In genomic region chr13:21322509-21323375, GRCm38 (mm10) we compare ENCODE assay signal across 8 mouse cellular contexts. TPM values are rescaled to one million over a fixed set of nuclear protein-coding genes. Genes with fewer than 3 reads are reported as not detected.
DNase-seq lines count a peak whose midpoint lies in the region; ATAC-seq and TF ChIP-seq lines count a peak whose summit lies in the region.

No protein-coding gene starts in this region.

- DNase-seq in adrenal gland, postnatal 25 days = peak; percentile 28
- DNase-seq in adrenal gland, postnatal 36 days = no peak
- DNase-seq in ES-E14 (ENCODE audit: low read depth, low spot score) (peak; percentile 54), liver (peak; percentile 66)
- peak; percentile 77 for DNase-seq in embryonic facial prominence, embryonic 10.5 days (ENCODE audit: low spot score)
- peak; percentile 74 for DNase-seq in right cerebral cortex, postnatal 14 days

- peak overlapping the region; percentile 51 for H3K4me2 ChIP-seq in hindbrain, embryonic 15.5 days

- no peaks in the 10 kb centered on the region for H3K36me3 ChIP-seq in ES-E14 (ENCODE audit: control insufficient read depth, insufficient read depth, low read length, poor library complexity, severe bottlenecking)
- H3K36me3 ChIP-seq in embryonic facial prominence, embryonic 10.5 days (replicated peaks) = no peaks in the 10 kb centered on the region
- no peaks in the 10 kb centered on the region for H3K36me3 ChIP-seq in hindbrain, embryonic 15.5 days

- H3K9ac ChIP-seq in ES-E14 (ENCODE audit: insufficient read depth, low read depth, low read length, poor library complexity, severe bottlenecking) = no peak overlapping the region
- H3K9ac ChIP-seq in hindbrain, embryonic 15.5 days = peak overlapping the region; percentile 5; the same call in 1 of the 2 replicates

- H3K27me3 ChIP-seq in embryonic facial prominence, embryonic 10.5 days (replicated peaks; ENCODE audit: low read depth, poor library complexity, severe bottlenecking) = no peaks in the 10 kb centered on the region
- peaks cover 7% of the 10 kb centered on the region for H3K27me3 ChIP-seq in hindbrain, embryonic 15.5 days

- in situ Hi-C loops in ES-E14 (cut with MboI; ENCODE audit: low sequenced_read_pairs in 2 of 2, unreplicated experiment in 2 of 2) = no loop called here

- WGBS in embryonic facial prominence, embryonic 10.5 days = 10% methylated on average over 18 of the region's 18 CpGs
- WGBS in hindbrain, embryonic 15.5 days = 13% methylated on average over 18 of the region's 18 CpGs

- no peak for ATAC-seq in hindbrain, embryonic 15.5 days (ENCODE audit: low FRiP score, low read depth)
- ATAC-seq in activated CD4-positive, CD25-positive, alpha-beta regulatory T cell, adult 4 months = no peak

- H3K9me3 ChIP-seq in ES-E14 (ENCODE audit: control insufficient read depth, insufficient read depth, low read depth, low read length) = no peaks in the 10 kb centered on the region
- no peaks in the 10 kb centered on the region for H3K9me3 ChIP-seq in embryonic facial prominence, embryonic 10.5 days
- H3K9me3 ChIP-seq in hindbrain, embryonic 15.5 days = no peaks in the 10 kb centered on the region

- H3K27ac ChIP-seq in ES-E14 (ENCODE audit: insufficient read depth, low read depth, low read length, poor library complexity, severe bottlenecking) = no peak overlapping the region
- no peak overlapping the region for H3K27ac ChIP-seq in embryonic facial prominence, embryonic 10.5 days (replicated peaks)
- H3K27ac ChIP-seq in hindbrain, embryonic 15.5 days (replicated peaks) = no peak overlapping the region

- H3K4me1 ChIP-seq in ES-E14 (ENCODE audit: control insufficient read depth in 2 of 2, insufficient read depth in 2 of 2, low read length in 2 of 2, poor library complexity in 1 of 2) = no peaks in the 10 kb centered on the region
- peaks cover 6% of the 10 kb centered on the region; the same call in 1 of the 2 replicates for H3K4me1 ChIP-seq in embryonic facial prominence, embryonic 10.5 days
- peaks cover 11% of the 10 kb centered on the region for H3K4me1 ChIP-seq in hindbrain, embryonic 15.5 days (replicated peaks)

- H3K4me3 ChIP-seq in ES-E14 (ENCODE audit: insufficient read depth in 1 of 2, low read depth in 1 of 2, low read length in 2 of 2, poor library complexity in 1 of 2, severe bottlenecking in 1 of 2) = peak overlapping the region; percentile 50 to 72; a peak in 3 of 4 replicates
- peak overlapping the region; percentile 57 for H3K4me3 ChIP-seq in embryonic facial prominence, embryonic 10.5 days
- H3K4me3 ChIP-seq in hindbrain, embryonic 15.5 days = peak overlapping the region; percentile 37

TF ChIP-seq in ES-E14, 5 proteins besides CTCF, POLR2A, EP300 and RAD21:
- no peak for TF ChIP-seq ZC3H11A (IDR thresholded peaks at IDR 0.05; ENCODE audit: borderline replicate concordance, low read depth, low read length)
- no peak for TF ChIP-seq CHD2 (IDR thresholded peaks at IDR 0.05; ENCODE audit: low read depth, low read length)
- TF ChIP-seq HCFC1 (IDR thresholded peaks at IDR 0.05; ENCODE audit: borderline replicate concordance, insufficient read depth, low read length) = no peak
- TF ChIP-seq ZNF384 (IDR thresholded peaks at IDR 0.05; ENCODE audit: low read depth, low read length) = peak; percentile 97
- TF ChIP-seq MAFK (IDR thresholded peaks at IDR 0.05; ENCODE audit: insufficient read depth, low read depth, low read length) = peak; percentile 83
TF ChIP-seq in ES-E14: peak in this region for 2.

RNA-seq across cellular contexts. Expression of gene Gpx6, which starts 10.8 kb away (rescaled TPM):
- not detected in 2 replicates for total RNA-seq in adrenal gland, postnatal 25 days (2021)
- total RNA-seq in adrenal gland, postnatal 36 days (2021) = not detected
- total RNA-seq in ES-E14 (2012; rRNA removed) = 2.1 and 2.2 TPM in 2 replicates
- 0.24 and 0.36 TPM in 2 replicates for polyA plus RNA-seq in embryonic facial prominence, embryonic 10.5 days (2016; fragmentation: Nextera tagmentation; extraction: Ambion mirVana)
- 0.24 and 0.27 TPM in 2 replicates for polyA plus RNA-seq in hindbrain, embryonic 15.5 days (2015; fragmentation: Nextera tagmentation; extraction: Ambion mirVana)
- not detected for polyA plus RNA-seq in activated CD4-positive, CD25-positive, alpha-beta regulatory T cell, adult 4 months (2017; shearing (Covaris generic))

RNA-seq across cellular contexts. Expression of gene Olfr1367, which starts 24.0 kb away (rescaled TPM):
- total RNA-seq in adrenal gland, postnatal 25 days (2021) = not detected in 2 replicates
- total RNA-seq in adrenal gland, postnatal 36 days (2021) = not detected
- not detected in 2 replicates for total RNA-seq in ES-E14 (2012; rRNA removed)
- polyA plus RNA-seq in embryonic facial prominence, embryonic 10.5 days (2016; fragmentation: Nextera tagmentation; extraction: Ambion mirVana) = not detected in 2 replicates
- not detected in 2 replicates for polyA plus RNA-seq in hindbrain, embryonic 15.5 days (2015; fragmentation: Nextera tagmentation; extraction: Ambion mirVana)
- polyA plus RNA-seq in activated CD4-positive, CD25-positive, alpha-beta regulatory T cell, adult 4 months (2017; shearing (Covaris generic)) = not detected

RNA-seq across cellular contexts. Expression of gene Gpx5, which starts 30.2 kb away (rescaled TPM):
- not detected in 2 replicates for total RNA-seq in adrenal gland, postnatal 25 days (2021)
- not detected for total RNA-seq in adrenal gland, postnatal 36 days (2021)
- total RNA-seq in ES-E14 (2012; rRNA removed) = not detected in 2 replicates
- polyA plus RNA-seq in embryonic facial prominence, embryonic 10.5 days (2016; fragmentation: Nextera tagmentation; extraction: Ambion mirVana) = not detected in 2 replicates
- polyA plus RNA-seq in hindbrain, embryonic 15.5 days (2015; fragmentation: Nextera tagmentation; extraction: Ambion mirVana) = not detected in 2 replicates
- not detected for polyA plus RNA-seq in activated CD4-positive, CD25-positive, alpha-beta regulatory T cell, adult 4 months (2017; shearing (Covaris generic))

RNA-seq across cellular contexts. Expression of gene Zscan12, which starts 39.9 kb away (rescaled TPM):
- total RNA-seq in adrenal gland, postnatal 25 days (2021) = 9.8 and 13.3 TPM in 2 replicates
- 10 to 100 TPM in 1 of 2 experiments, 1 to 10 TPM in 1; 8.5 to 10.6 TPM for total RNA-seq in adrenal gland, postnatal 36 days (2021)
- 7.1 and 10.4 TPM in 2 replicates for total RNA-seq in ES-E14 (2012; rRNA removed)
- polyA plus RNA-seq in embryonic facial prominence, embryonic 10.5 days (2016; fragmentation: Nextera tagmentation; extraction: Ambion mirVana) = 19.3 and 20.4 TPM in 2 replicates
- 11.0 and 12.7 TPM in 2 replicates for polyA plus RNA-seq in hindbrain, embryonic 15.5 days (2015; fragmentation: Nextera tagmentation; extraction: Ambion mirVana)
- 1 to 10 TPM; 5.4 to 6.2 TPM for polyA plus RNA-seq in activated CD4-positive, CD25-positive, alpha-beta regulatory T cell, adult 4 months (2017; shearing (Covaris generic))

Comparison
In these comparisons a context has a peak if more than half of its experiments do, and no peak if none do; other contexts are left out.
1. DNase-seq: peak in adrenal gland, postnatal 25 days (single experiment), ES-E14 (single experiment), embryonic facial prominence, embryonic 10.5 days (single experiment), liver (single experiment) and right cerebral cortex, postnatal 14 days (single experiment); none in adrenal gland, postnatal 36 days (0 of 2).
2. Peak in every context shown above with its lines, with median percentiles within 50 percentile points of each other: H3K4me3 ChIP-seq.